Mouse (Mus musculus): Measurements from ENCODE around the gene Gm4922. TPM values are rescaled to one million over a fixed set of nuclear protein-coding genes. Genes with fewer than 3 reads are reported as not detected.

Gm4922 gene
- polyA plus RNA-seq, 1 experiment: not detected

GRCm38 (mm10) chr10:18750057-18750456 is 36.5 kb downstream of the Gm4922 start:
- Histone ChIP-seq H3K27ac (replicated peaks; ENCODE audit: low read depth, low read length) (no peak overlapping the region), H3K4me3 (ENCODE audit: insufficient read depth, low read depth, low read length) (no peak overlapping the region), H3K4me1 (ENCODE audit: control insufficient read depth, insufficient read depth, insufficient read length, low read length) (no peaks in the 10 kb centered on the region)

GRCm38 (mm10) chr10:18743286-18744142 is 43.1 kb downstream of the Gm4922 start, which contains the start of gene Arfgef3:
Gene Arfgef3 (minus strand): TSS chr10:18743949.
- Histone ChIP-seq H3K4me1 (ENCODE audit: control insufficient read depth, insufficient read depth, insufficient read length, low read length) (no peaks in the 10 kb centered on the region), H3K27ac (replicated peaks; ENCODE audit: low read depth, low read length) (no peak within 1 kb of the TSS)

GRCm38 (mm10) chr10:18742086-18742485 is 44.5 kb downstream of the Gm4922 start:
- H3K4me1 ChIP-seq (ENCODE audit: control insufficient read depth, insufficient read depth, insufficient read length, low read length): no peaks in the 10 kb centered on the region
- no peak overlapping the region for H3K27ac ChIP-seq (replicated peaks; ENCODE audit: low read depth, low read length)
- H3K4me3 ChIP-seq (ENCODE audit: insufficient read depth, low read depth, low read length): no peak overlapping the region

More at GRCm38 (mm10) chr10:18743286-18744142, 43.1 kb downstream of the Gm4922 start, which contains the start of gene Arfgef3:
- peak within 1 kb of the TSS; percentile 40 for H3K4me3 ChIP-seq (ENCODE audit: insufficient read depth, low read depth, low read length)

- no peaks in the 10 kb centered on the region for H3K4me1 ChIP-seq (ENCODE audit: control insufficient read depth, insufficient read depth, insufficient read length, low read length)
- no peak overlapping the region for H3K4me3 ChIP-seq (ENCODE audit: insufficient read depth, low read depth, low read length)
- H3K27ac ChIP-seq (replicated peaks; ENCODE audit: low read depth, low read length): no peak overlapping the region
Observed at GRCm38 (mm10) chr10:18741024-18741423, 45.6 kb downstream of the Gm4922 start.

Other genes with a start within 250 kb of the Gm4922 start
- 13.4 and 28.3 TPM in 2 replicates for gene Hebp2, start 240.7 kb downstream of the Gm4922 start, polyA plus RNA-seq (2012; ENCODE audit: insufficient read depth, insufficient read length, missing spikeins)
- not detected in 2 replicates for gene Arfgef3, start 42.8 kb downstream of the Gm4922 start, polyA plus RNA-seq (2012; ENCODE audit: insufficient read depth, insufficient read length, missing spikeins)
- 0.87 and 1.3 TPM in 2 replicates for gene Perp, start 58.2 kb upstream of the Gm4922 start, polyA plus RNA-seq (2012; ENCODE audit: insufficient read depth, insufficient read length, missing spikeins)
- gene Tnfaip3, start 228.9 kb upstream of the Gm4922 start, polyA plus RNA-seq (2012; ENCODE audit: insufficient read depth, insufficient read length, missing spikeins): 1.7 and 2.0 TPM in 2 replicates